Mouse (Mus musculus) myocyte (in vitro differentiated cells): ENCODE measurements around the gene Cpsf2. TPM values are rescaled to one million over a fixed set of nuclear protein-coding genes. Genes with fewer than 3 reads are reported as not detected.

Experiments used
- H3K27me3 ChIP-seq: one replicate; pipeline ENCODE4 v1.6.1; 2011; ENCODE audit not compliant: control insufficient read depth, insufficient read depth, insufficient read length
- H3K36me3 ChIP-seq: one replicate; pipeline ENCODE4 v1.6.1; 2011; ENCODE audit not compliant: control insufficient read depth, insufficient read depth
- H3K4me2 ChIP-seq: one replicate; pipeline ENCODE4 v1.6.1; 2011; ENCODE audit warnings: low read depth, control low read depth
- H3K4me3 ChIP-seq: one replicate; pipeline ENCODE4 v1.5.1; 2011; ENCODE audit warnings: mild to moderate bottlenecking, control low read depth, moderate library complexity
- H3K79me2 ChIP-seq: one replicate; pipeline ENCODE4 v1.6.1; 2011; ENCODE audit not compliant: control insufficient read depth, insufficient read depth
- H3ac ChIP-seq: one replicate; pipeline ENCODE4 v1.6.1; 2011; ENCODE audit not compliant: control insufficient read depth, insufficient read length
- CEBPB ChIP-seq: IDR thresholded peaks from 2 replicates; pipeline ENCODE4 v1.6.1; 2011; ENCODE audit warnings: mild to moderate bottlenecking, moderate library complexity; ENCODE audit not compliant: poor library complexity, insufficient read depth, severe bottlenecking
- E2F4 ChIP-seq: IDR thresholded peaks from one replicate; pipeline ENCODE4 v1.6.1; 2011; ENCODE audit warnings: mild to moderate bottlenecking, control low read depth, moderate library complexity; ENCODE audit not compliant: insufficient read depth
- MAX ChIP-seq: IDR thresholded peaks from one replicate; pipeline ENCODE4 v1.6.1; 2011; ENCODE audit warnings: low read depth, mild to moderate bottlenecking, control low read depth
- MYOD1 ChIP-seq, 3 experiments: IDR thresholded peaks; one replicate each; pipeline ENCODE4 v1.6.1; 2011; ENCODE audit warnings: control low read depth in 2 of 3, low read depth in 2 of 3, mild to moderate bottlenecking in 2 of 3, moderate library complexity in 1 of 3; ENCODE audit not compliant: insufficient read length in 2 of 3, control insufficient read depth in 1 of 3
- MYOG ChIP-seq, 3 experiments: IDR thresholded peaks; one replicate each; pipeline ENCODE4 v1.6.1; 2011; ENCODE audit warnings: control low read depth in 2 of 3, low read depth in 2 of 3, mild to moderate bottlenecking in 2 of 3; ENCODE audit not compliant: insufficient read length in 2 of 3, control insufficient read depth in 1 of 3, insufficient read depth in 1 of 3
- POLR2A ChIP-seq: IDR thresholded peaks from one replicate; pipeline ENCODE4 v1.6.1; 2011; ENCODE audit warnings: low read depth, mild to moderate bottlenecking, control low read depth, moderate library complexity; ENCODE audit not compliant: insufficient read length
- POLR2AphosphoS2 ChIP-seq: IDR thresholded peaks from one replicate; pipeline ENCODE4 v1.6.1; 2011; ENCODE audit warnings: low read depth, control low read depth; ENCODE audit not compliant: insufficient read length
- REST ChIP-seq: IDR thresholded peaks from one replicate; pipeline ENCODE4 v1.6.1; 2011; ENCODE audit warnings: mild to moderate bottlenecking, control low read depth, moderate library complexity; ENCODE audit not compliant: insufficient read depth, insufficient read length
- SRF ChIP-seq: IDR thresholded peaks from one replicate; pipeline ENCODE4 v1.6.1; 2011; ENCODE audit warnings: low read depth; ENCODE audit not compliant: control insufficient read depth, insufficient read length
- TCF12 ChIP-seq: IDR thresholded peaks from one replicate; pipeline ENCODE4 v1.6.1; 2011; ENCODE audit warnings: mild to moderate bottlenecking, control low read depth; ENCODE audit not compliant: poor library complexity, insufficient read depth, severe bottlenecking
- TCF3 ChIP-seq: IDR thresholded peaks from one replicate; pipeline ENCODE4 v1.6.1; 2011; ENCODE audit warnings: low read depth, control low read depth; ENCODE audit not compliant: insufficient read length
- USF1 ChIP-seq: IDR thresholded peaks from one replicate; pipeline ENCODE4 v1.6.1; 2011; ENCODE audit warnings: low read depth, mild to moderate bottlenecking, control low read depth, moderate library complexity
- polyA plus RNA-seq: library from polyadenylated mRNA; unstranded; fragments of >200 nt; fragmentation: generic; extraction: Trizol; gene quantifications from one replicate; pipeline ENCODE4 v1.2.1, GENCODE M21; 2012; ENCODE audit warnings: missing spikeins

The Cpsf2 gene
- polyA plus RNA-seq, 1 experiment, result 11.0 TPM

GRCm38 (mm10) chr12:102008111-102008977, 32.6 kb downstream of the Cpsf2 start:
- no peak for TF ChIP-seq E2F4
- Histone ChIP-seq H3K79me2 (no peaks in the 10 kb centered on the region), H3ac (no peak overlapping the region), H3K4me2 (no peak overlapping the region), H3K36me3 (peaks cover 9% of the 10 kb centered on the region), H3K4me3 (no peak overlapping the region), H3K27me3 (no peaks in the 10 kb centered on the region)

- Histone ChIP-seq H3K4me3 (no peak overlapping the region), H3K4me2 (no peak overlapping the region), H3K27me3 (no peaks in the 10 kb centered on the region), H3K79me2 (no peaks in the 10 kb centered on the region), H3ac (no peak overlapping the region), H3K36me3 (peaks cover 6% of the 10 kb centered on the region)
- TF ChIP-seq MAX, result no peak
- no peak for TF ChIP-seq TCF3
- no peak for TF ChIP-seq E2F4
- TF ChIP-seq REST, result no peak
- no peak for TF ChIP-seq SRF
- no peak for TF ChIP-seq USF1
- TF ChIP-seq MYOD1 (IDR thresholded peaks at IDR 0.05; ENCODE audit: control insufficient read depth in 1 of 3, insufficient read length in 2 of 3, low read depth in 2 of 3), result no peak
- no peak for TF ChIP-seq TCF12
- no peak for TF ChIP-seq POLR2AphosphoS2
- TF ChIP-seq CEBPB, result no peak
- TF ChIP-seq POLR2A, result no peak
Observed at GRCm38 (mm10) chr12:102009551-102009950, 33.8 kb downstream of the Cpsf2 start.

GRCm38 (mm10) chr12:102014411-102014810, 38.6 kb downstream of the Cpsf2 start:
- no peaks in the 10 kb centered on the region for H3K79me2 ChIP-seq
- peaks cover 5% of the 10 kb centered on the region for H3K27me3 ChIP-seq
- H3ac ChIP-seq, result no peak overlapping the region
- TF ChIP-seq SRF, result no peak
- no peak for TF ChIP-seq REST
- H3K4me3 ChIP-seq, result no peak overlapping the region
- no peak overlapping the region for H3K4me2 ChIP-seq
- no peaks in the 10 kb centered on the region for H3K36me3 ChIP-seq

- TF ChIP-seq MYOG (IDR thresholded peaks at IDR 0.05; ENCODE audit: control insufficient read depth in 1 of 3, insufficient read depth in 1 of 3, insufficient read length in 2 of 3, low read depth in 2 of 3), result no peak
- no peak for TF ChIP-seq POLR2AphosphoS2
- TF ChIP-seq REST, result no peak
- no peak for TF ChIP-seq CEBPB
- no peak for TF ChIP-seq E2F4
- TF ChIP-seq TCF12, result no peak
- no peak for TF ChIP-seq MYOD1 (IDR thresholded peaks at IDR 0.05; ENCODE audit: control insufficient read depth in 1 of 3, insufficient read length in 2 of 3, low read depth in 2 of 3)
- no peak for TF ChIP-seq POLR2A
- TF ChIP-seq SRF, result no peak
- TF ChIP-seq MAX, result no peak
- TF ChIP-seq TCF3, result no peak
- no peak for TF ChIP-seq USF1
Observed at GRCm38 (mm10) chr12:102015127-102015526, 39.3 kb downstream of the Cpsf2 start.

GRCm38 (mm10) chr12:102021923-102022322, 46.1 kb downstream of the Cpsf2 start:
- Histone ChIP-seq H3K4me2 (peak overlapping the region; percentile 6), H3K27me3 (peaks cover 30% of the 10 kb centered on the region), H3K36me3 (no peaks in the 10 kb centered on the region), H3ac (no peak overlapping the region), H3K79me2 (no peaks in the 10 kb centered on the region), H3K4me3 (no peak overlapping the region)
- TF ChIP-seq TCF3, result no peak
- no peak for TF ChIP-seq CEBPB
- TF ChIP-seq POLR2AphosphoS2, result no peak
- TF ChIP-seq E2F4, result no peak
- TF ChIP-seq REST, result no peak
- TF ChIP-seq MAX, result no peak
- no peak for TF ChIP-seq TCF12

More at GRCm38 (mm10) chr12:102015127-102015526, 39.3 kb downstream of the Cpsf2 start:
- Histone ChIP-seq H3K4me3 (no peak overlapping the region), H3K4me2 (no peak overlapping the region), H3K27me3 (peaks cover 9% of the 10 kb centered on the region), H3K36me3 (no peaks in the 10 kb centered on the region), H3K79me2 (no peaks in the 10 kb centered on the region), H3ac (no peak overlapping the region)
